Mouse (Mus musculus) cerebral cortex, adult 2 months (tissue): ENCODE results near the gene P4htm.

Experiments used
- WGBS: fragments of 180-500 bp; shearing (Covaris S2); methylation state at CpG from one replicate; pipeline ENCODE4 v1.1.7; 2018; 5-methylcytosine and 5-hydroxymethylcytosine counted together

P4htm gene

DNA sequence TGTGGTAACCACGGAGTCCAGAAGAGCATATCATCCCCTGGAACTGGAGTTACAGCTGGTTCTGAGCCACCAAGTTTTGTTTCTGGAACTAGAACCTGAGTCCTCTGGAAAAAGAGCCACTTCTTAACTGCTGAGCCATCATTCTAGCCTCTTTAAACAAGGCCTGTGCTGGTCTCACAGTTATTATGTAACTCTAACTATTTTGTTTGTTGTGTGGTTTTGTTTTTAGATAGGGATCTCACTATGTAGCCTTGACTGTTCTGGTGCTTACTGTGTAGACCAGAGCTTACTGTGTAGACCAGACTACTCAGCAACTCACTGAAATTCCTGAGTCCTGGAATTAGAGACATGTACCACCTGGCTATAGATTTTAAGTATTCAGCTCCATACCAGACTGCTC lies 50.6 kb downstream of the P4htm start:
- WGBS: 70% methylated on average over 1 of the region's 1 CpGs

DNA sequence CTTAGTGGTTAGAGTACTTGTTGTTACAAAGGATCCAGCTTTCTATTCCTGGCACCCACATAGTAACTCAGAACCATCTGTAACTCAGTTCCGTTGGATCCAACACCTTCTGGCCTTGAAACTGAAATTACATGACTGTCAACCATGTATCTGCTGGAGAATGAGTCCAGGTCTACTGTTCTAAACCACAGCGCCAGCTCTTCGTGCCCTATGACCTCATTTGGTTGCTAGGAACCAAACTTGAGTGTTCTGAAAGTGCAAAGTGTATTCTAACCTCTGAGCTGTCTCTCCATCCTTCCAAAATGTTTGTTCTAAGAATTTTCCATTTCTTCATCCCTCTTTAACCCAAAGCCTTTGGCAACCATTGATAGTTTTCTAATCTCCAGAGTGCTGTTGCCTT lies 51.5 kb downstream of the P4htm start:
- 66% methylated on average over 3 of the region's 3 CpGs for WGBS

GRCm38 (mm10) chr9:108531496-108531895 lies 66.0 kb downstream of the P4htm start:
- WGBS: 98% methylated on average over 1 of the region's 1 CpGs

DNA sequence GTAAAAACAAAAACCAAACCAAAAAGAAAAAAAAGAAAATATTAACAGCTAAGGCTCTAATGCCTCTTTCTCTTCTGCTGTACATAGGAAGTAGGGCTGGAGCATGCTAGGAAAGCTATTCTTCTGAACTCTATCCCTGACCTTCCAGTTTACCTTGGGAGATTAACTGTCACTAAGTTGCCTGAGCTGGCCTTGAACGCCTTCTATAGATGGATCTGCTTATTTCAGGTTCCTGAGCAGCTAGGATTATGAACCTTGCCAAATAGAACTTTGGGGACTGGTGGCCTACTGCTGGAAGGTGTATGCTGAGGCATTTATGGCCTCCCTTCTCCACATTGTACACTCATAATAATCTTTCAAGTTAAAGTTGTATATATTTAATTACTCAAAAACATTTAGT lies 66.5 kb downstream of the P4htm start:
- 88% methylated on average over 1 of the region's 1 CpGs for WGBS
